Mouse (Mus musculus): ENCODE measurements around the gene Hoxc13.
A peak's percentile ranks its signal among the peaks of the same experiment; 100 is the strongest.

The Hoxc13 gene

GRCm38 (mm10) chr15:102963671-102964640, 43.1 kb downstream of the Hoxc13 start:
- no peak for DNase-seq (ENCODE audit: low spot score in 2 of 2)

GRCm38 (mm10) chr15:102965003-102965891, 44.3 kb downstream of the Hoxc13 start:
- DNase-seq (ENCODE audit: low spot score in 2 of 2) = no peak

DNA sequence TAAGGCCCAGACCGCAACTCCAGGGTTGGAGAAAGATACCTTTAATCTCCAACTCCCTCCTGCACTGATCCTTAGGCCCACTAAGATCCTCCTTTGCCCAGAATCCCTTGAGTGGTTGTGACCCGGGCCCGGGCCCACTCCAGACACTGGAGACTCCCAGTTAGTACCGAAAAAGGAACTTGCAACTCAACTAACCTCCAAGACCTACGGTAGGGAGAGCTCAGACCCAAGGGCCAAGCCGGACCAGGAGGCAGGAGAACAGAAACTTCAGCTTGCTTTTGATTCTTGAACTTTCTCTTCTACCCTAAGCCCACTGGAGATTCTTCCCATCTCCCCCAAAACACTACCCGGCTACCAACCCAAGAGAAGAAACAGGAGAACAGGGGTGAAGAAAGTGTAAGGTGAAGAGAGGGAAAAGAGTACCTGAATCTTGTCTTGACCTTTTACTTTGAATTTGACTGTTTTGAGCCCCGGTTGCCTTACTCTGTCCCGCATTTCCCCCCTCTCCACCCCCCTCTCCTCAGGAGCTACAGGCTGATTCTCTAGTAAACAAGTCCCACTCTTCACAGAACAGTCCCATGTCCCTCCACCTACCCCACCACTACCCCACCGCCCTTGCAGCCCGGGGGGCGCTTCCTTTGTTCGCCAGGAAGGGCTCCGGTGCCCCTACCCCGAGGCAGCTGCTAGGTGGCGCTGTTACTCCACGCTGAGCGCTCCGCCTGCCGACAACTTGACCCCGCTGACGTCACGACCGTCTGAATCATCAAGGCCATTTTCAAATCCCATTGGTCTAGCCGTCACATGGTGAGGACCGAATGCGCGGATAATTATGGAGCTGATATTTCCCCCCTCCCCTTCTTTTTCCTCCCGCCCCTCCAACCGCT, 45.2 kb downstream of the Hoxc13 start:
- DNase-seq (ENCODE audit: low spot score in 2 of 2) = peak in 1 of 2 experiments; percentile 44

- DNase-seq (ENCODE audit: low spot score in 2 of 2) = no peak
Measured at GRCm38 (mm10) chr15:102966776-102967311, 45.9 kb downstream of the Hoxc13 start, which contains the start of gene Hoxc10. Gene Hoxc10, plus strand, starts transcription at chr15:102966796.

DNA sequence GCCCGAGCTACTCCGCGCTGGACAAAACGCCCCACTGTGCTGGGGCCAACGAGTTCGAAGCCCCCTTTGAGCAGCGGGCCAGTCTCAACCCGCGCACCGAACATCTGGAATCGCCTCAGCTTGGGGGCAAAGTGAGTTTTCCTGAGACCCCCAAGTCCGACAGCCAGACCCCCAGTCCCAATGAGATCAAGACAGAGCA, 46.3 kb downstream of the Hoxc13 start, which contains the start of gene Hoxc5:
Hoxc5 (plus strand) TSS at position 132 of the 199 bp plus-strand sequence.
- DNase-seq (ENCODE audit: low spot score in 2 of 2) = no peak

GRCm38 (mm10) chr15:102967511-102968397, 46.9 kb downstream of the Hoxc13 start:
- no peak for DNase-seq (ENCODE audit: low spot score in 2 of 2)

DNA sequence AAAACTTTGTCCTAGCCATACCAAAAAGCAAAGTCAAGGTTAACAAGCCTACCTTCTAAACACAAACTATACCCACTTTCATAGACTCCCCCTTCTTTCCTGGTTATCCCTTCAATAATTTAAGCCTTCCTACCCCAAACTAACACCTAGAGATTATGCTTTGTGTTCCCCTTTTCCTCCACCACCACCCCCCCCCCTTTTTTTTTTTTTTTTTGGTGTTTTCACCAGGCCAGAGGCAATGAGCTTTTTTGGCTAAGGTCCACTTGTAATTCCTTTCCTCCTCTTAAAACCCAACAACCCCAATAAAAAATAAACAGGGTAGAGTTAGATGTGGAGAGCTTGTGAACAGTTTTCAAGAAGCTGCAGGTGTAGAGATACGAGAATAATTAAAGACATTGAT, 48.4 kb downstream of the Hoxc13 start:
- no peak for DNase-seq (ENCODE audit: low spot score in 2 of 2)

DNA sequence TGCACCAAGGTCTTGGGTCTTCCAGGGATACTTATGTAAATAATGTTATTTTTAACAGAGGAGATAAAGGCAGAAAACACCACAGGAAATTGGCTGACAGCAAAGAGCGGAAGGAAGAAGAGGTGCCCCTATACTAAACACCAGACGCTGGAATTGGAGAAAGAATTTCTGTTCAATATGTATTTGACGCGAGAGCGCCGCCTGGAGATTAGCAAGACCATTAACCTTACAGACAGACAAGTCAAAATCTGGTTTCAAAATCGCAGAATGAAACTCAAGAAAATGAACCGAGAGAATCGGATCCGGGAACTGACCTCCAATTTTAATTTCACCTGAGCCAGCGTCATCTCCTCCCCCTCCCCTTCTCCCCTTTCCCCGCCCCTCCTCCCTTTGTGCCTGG, 49.8 kb downstream of the Hoxc13 start:
- no peak for DNase-seq (ENCODE audit: low spot score in 2 of 2)

DNA sequence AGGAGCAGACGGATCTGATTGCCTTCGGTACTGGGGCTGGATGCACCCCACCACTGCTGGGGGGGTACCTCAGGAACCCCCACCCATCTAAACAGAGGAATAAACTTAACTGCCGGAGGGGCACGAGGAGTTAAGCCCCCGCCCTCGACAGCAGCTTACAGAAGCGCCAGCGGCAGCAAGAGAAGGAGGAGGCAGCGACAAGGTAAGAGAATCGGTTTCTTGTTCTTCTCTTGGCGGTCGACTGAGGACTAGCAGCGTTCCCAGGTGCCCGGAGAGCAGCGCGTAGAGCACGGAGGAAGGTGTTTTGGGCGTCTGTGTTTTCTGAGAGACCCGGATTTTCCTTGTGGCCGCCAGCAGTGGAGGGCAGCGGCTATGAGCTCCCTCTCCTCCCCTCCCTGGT, 51.4 kb downstream of the Hoxc13 start:
- no peak for DNase-seq (ENCODE audit: low spot score in 2 of 2)

DNA sequence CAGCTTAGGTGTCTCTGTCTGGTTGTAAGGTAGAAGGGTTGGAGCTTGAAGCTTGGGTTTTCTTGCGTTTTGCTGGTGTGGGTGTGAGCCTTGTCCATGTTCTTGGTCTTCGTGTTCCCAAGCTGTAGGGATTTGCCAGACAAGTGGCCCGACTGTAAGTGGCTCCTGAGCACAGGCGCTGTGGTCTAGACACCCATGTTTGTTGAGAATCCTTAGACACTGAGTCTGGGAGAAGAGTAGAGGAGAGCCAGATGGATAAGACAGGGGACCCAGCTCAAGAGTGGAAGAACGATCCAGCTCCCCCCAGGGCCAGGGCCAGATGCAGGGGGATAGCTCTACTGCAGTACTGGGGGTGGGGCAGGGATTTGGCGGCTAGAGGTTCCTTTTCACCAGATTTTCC, 51.9 kb downstream of the Hoxc13 start:
- DNase-seq (ENCODE audit: low spot score in 2 of 2) = no peak

- DNase-seq (ENCODE audit: low spot score in 2 of 2) = no peak
Measured at GRCm38 (mm10) chr15:102975034-102975433, 54.1 kb downstream of the Hoxc13 start.

DNA sequence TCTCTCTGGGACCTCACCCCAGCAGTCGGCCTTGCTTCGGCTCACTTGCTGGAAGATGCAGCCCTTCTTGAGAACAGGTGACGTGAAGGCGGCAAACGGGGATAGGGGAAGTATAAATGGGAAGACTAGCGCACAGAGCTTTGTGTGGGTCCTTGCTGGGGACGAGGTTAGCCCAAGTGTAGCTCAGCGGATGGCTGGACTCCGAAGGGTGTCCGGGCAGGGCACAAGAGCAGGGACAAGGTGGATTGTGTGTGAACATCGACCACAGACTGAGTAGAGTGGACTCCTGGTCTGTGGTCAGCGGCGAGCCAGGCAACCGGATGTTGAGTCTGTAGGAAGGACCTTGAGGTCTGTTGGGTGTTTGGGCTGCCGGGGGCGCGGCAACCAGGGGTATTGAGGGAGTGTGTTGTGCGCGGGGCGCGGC, 54.8 kb downstream of the Hoxc13 start:
- no peak for DNase-seq (ENCODE audit: low spot score in 2 of 2)

- no peak for DNase-seq (ENCODE audit: low spot score in 2 of 2)
Measured at GRCm38 (mm10) chr15:102976171-102976570, 55.3 kb downstream of the Hoxc13 start, which contains the start of gene Hoxc9. Gene Hoxc9, plus strand, starts transcription at chr15:102976439.

- DNase-seq (ENCODE audit: low spot score in 2 of 2) = no peak
Measured at GRCm38 (mm10) chr15:102976631-102977422, 55.9 kb downstream of the Hoxc13 start.

DNA sequence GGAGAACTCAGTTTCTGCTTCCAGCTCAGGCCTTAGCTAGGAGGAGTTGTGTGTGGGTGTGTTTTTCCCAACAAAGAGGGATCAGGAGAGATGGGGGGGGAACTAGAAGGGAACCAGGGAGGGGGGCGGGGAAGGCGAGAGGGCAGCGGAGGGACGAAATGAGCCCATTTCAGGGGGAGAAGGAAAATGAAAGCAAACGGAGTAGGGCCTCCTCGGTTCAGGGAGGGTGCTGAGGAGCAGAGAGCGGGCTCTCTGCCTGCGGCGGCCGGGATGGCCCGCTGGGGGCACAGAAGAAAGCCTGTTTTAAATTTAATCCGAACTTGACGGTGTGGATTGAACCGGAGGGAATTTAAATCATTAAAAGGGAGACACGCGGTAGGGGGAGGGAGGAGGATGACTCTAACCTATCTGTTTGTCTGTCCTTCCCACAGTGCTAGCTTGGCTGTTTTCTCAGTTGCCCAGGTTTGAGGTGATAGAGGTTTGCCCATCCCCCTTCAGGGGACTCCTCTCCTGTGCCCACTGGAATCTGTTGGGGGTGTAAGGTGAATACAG, 56.6 kb downstream of the Hoxc13 start:
- no peak for DNase-seq (ENCODE audit: low spot score in 2 of 2)

Data from spleen, postnatal 14 days (tissue).